Mouse (Mus musculus): ENCODE data around the gene Tm6sf1.

DNA sequence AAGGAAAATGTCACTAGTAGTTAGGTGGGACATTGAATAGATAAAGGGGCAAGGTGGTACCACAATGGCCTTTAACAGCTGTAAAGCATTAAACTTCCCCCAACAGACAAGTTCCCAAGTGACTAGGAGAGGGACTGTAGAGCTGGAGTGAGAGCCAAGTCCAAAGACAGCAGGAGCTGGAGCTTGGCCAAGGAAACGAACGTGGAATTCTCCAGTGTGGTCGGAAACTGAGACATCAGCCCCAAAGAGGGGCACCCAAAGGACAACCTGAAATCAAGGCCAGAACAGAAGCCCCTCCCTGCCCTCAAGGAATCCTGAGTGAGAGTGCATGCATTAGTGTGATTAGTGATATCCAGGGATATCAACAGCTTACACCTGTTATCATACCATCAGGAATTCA is 33.4 kb upstream of the Tm6sf1 start:
- TF ChIP-seq CTCF (IDR thresholded peaks at IDR 0.05; ENCODE audit: extremely low read depth, insufficient read depth, insufficient read length, insufficient replicate concordance) (no peak), POLR2A (IDR thresholded peaks at IDR 0.05; ENCODE audit: low read depth, low read length) (no peak)
